Mouse (Mus musculus) lung, embryonic 15.5 days (tissue): Measurements from ENCODE around the gene Cfap58. TPM values are rescaled to one million over a fixed set of nuclear protein-coding genes. Genes with fewer than 3 reads are reported as not detected.

Experiments used
- ATAC-seq: fragments of 200-750 bp; cut with Nextera tagmentation; 2 replicates; pipeline ENCODE4 v1.8.0; 2017; ENCODE audit warnings: moderate number of reproducible peaks, borderline replicate concordance; ENCODE audit not compliant: low FRiP score, low TSS enrichment; ENCODE audit errors: extremely low read depth
- H3K27ac ChIP-seq: fragments of 300-500 bp; sonication (generic); 2 replicates; pipeline ENCODE4 v1.5.1; 2015; ENCODE audit warnings: moderate library complexity, mild to moderate bottlenecking, inconsistent platforms
- H3K27me3 ChIP-seq: fragments of 300-500 bp; sonication (generic); 2 replicates; pipeline ENCODE4 v1.6.1; 2015; ENCODE audit warnings: inconsistent platforms
- H3K36me3 ChIP-seq: fragments of 300-500 bp; sonication (generic); 2 replicates; pipeline ENCODE4 v1.6.1; 2015; ENCODE audit warnings: inconsistent platforms
- H3K4me1 ChIP-seq: fragments of 300-500 bp; sonication (generic); 2 replicates; pipeline ENCODE4 v1.6.1; 2015; ENCODE audit warnings: inconsistent platforms
- H3K4me2 ChIP-seq: fragments of 300-500 bp; sonication (generic); 2 replicates; pipeline ENCODE4 v1.6.1; 2015; ENCODE audit warnings: inconsistent platforms, mild to moderate bottlenecking, moderate library complexity
- H3K4me3 ChIP-seq: fragments of 300-500 bp; sonication (generic); 2 replicates; pipeline ENCODE4 v1.5.1; 2015; ENCODE audit warnings: mild to moderate bottlenecking, inconsistent platforms
- H3K9ac ChIP-seq: fragments of 300-500 bp; sonication (generic); 2 replicates; pipeline ENCODE4 v1.6.1; 2015; ENCODE audit warnings: inconsistent platforms
- H3K9me3 ChIP-seq: fragments of 300-500 bp; sonication (generic); 2 replicates; pipeline ENCODE4 v1.6.1; 2016; ENCODE audit warnings: inconsistent platforms
- WGBS: fragments of 180-500 bp; shearing (Covaris S2); methylation state at CpG from one replicate; pipeline ENCODE4 v1.1.7; 2015; 5-methylcytosine and 5-hydroxymethylcytosine counted together
- polyA plus RNA-seq: library from polyadenylated mRNA; unstranded; fragments of >200 nt; fragmentation: Nextera tagmentation; extraction: Ambion mirVana; gene quantifications from 2 replicates; pipeline ENCODE4 v1.2.1, GENCODE M21; 2015

The Cfap58 gene
- polyA plus RNA-seq = 0.11 and 0.32 TPM in 2 replicates

DNA sequence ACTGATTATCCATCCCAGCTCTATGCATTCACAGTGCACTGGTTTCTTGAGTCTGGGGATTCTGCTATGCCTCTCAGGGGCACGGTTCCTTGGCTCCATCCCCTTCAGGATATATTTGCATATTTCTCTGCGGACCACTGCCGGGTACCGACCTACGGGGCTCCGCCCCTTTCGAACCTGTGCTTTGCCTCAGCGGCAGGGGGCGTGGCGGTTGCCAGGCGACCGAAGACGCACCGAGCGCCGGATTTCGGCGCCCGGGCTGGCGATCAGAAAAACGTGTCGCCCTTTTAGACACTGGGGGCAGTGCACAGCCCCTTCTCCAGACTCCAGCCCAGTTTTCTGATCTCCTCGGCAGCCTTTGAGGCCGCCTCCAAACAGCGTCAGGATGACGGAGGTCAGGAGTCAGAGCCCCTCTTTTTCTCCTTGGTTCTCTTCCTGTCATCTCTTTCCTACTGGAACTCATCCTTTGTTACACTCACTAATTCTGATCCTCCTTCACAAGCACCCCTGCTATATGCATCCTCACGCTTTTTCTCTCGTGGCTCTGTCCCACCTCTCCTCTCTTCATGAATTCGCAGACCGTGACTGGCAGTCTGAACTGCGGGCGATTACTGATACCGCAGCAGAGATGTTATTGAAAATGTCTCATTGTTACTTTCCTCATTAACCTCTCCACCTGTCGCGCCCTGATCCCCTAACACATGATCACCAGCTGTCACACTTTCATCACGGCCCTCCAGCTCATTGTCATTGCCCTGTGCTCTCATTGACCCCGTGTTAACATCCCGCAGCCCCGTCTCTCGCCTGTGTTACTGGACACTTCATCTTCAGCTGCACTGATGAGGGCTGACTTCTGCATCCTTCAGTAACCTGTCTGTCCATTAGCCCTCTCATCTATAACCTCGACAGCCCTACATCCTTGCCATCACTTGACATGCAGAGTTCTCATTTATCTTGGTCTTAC lies at the start of gene Cfap58:
Cfap58 (plus strand) TSS at position 233 of the 964 bp plus-strand sequence.
- peak within 1 kb of the TSS; percentile 31 for H3K4me3 ChIP-seq
- no peaks in the 10 kb centered on the region for H3K36me3 ChIP-seq
- no peak within 1 kb of the TSS for H3K27ac ChIP-seq
- peak; percentile 61 for ATAC-seq
- peak within 1 kb of the TSS; percentile 27; the same call in 1 of the 2 replicates for H3K9ac ChIP-seq
- H3K4me2 ChIP-seq = peak within 1 kb of the TSS; percentile 73
- H3K27me3 ChIP-seq = peaks cover 33% of the 10 kb centered on the region
- H3K4me1 ChIP-seq = peaks cover 9% of the 10 kb centered on the region
- WGBS = 5% methylated on average over 41 of the region's 41 CpGs
- H3K9me3 ChIP-seq = no peaks in the 10 kb centered on the region

DNA sequence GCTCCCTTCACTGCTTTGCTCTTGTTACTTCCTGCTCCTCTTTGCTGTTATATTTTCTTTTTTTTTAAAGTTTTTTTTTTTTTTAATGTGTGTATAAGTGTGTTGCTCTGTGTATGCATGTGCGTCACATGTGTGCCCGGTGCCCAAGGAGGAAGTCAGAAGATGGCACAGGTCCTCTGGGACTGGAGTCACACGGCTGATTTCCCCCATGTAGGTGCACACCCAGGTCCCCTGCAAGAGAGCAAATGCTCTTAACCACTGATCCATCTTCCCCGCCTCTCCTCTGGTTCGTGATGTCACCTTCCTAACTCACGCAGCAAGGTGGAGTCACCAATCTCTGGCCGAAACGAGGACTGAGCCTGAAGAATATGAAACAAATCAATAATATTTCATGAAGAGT lies 49.4 kb upstream of the Cfap58 start:
- Histone ChIP-seq H3K4me2 (no peak overlapping the region), H3K36me3 (no peaks in the 10 kb centered on the region), H3K4me3 (no peak overlapping the region), H3K27me3 (no peaks in the 10 kb centered on the region), H3K4me1 (peaks cover 65% of the 10 kb centered on the region), H3K27ac (no peak overlapping the region), H3K9me3 (no peaks in the 10 kb centered on the region), H3K9ac (no peak overlapping the region)
- WGBS = 89% methylated on average over 8 of the region's 8 CpGs
- no peak for ATAC-seq

DNA sequence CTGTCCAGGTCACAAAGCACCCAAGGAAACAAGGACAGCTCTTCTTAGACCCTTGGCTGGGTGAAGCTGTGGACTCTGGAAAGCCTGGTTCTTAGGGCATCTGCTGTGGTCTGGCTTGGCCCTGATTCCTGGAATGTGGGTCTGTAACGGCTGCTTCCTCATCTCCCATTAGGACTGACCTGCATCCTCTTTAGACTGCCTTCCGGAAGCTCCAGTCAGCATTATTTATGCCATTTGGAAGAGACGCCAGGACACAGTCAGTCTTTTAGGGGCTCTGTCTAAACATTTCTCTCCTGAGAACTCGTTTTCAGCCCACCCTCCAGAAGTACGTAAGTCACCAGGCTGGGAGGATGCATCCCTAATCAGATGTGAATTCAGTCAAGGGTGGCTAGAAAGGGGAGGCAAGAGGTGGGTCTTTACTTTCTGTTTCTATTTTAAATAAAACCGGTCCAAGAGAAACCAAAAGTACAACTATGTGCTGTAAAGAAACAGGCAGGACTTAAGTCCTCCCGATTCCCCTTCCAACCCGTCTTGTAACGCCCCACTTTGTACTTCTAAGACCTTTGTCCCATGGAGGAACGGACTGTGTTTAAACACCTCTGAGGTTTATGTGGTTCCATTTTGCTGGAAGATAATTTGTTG lies 46.9 kb upstream of the Cfap58 start:
- H3K4me2 ChIP-seq = peak overlapping the region; percentile 33
- no peaks in the 10 kb centered on the region for H3K9me3 ChIP-seq
- peaks cover 47% of the 10 kb centered on the region for H3K4me1 ChIP-seq
- H3K27me3 ChIP-seq = no peaks in the 10 kb centered on the region
- no peak for ATAC-seq
- 32% methylated on average over 10 of the region's 10 CpGs for WGBS
- H3K36me3 ChIP-seq = peaks cover 13% of the 10 kb centered on the region
- peak overlapping the region; percentile 84 for H3K27ac ChIP-seq
- H3K4me3 ChIP-seq = 0 out of 2 replicates have a peak overlapping the region, but pooled peaks have one; percentile 11
- peak overlapping the region; percentile 10; the same call in 1 of the 2 replicates for H3K9ac ChIP-seq

DNA sequence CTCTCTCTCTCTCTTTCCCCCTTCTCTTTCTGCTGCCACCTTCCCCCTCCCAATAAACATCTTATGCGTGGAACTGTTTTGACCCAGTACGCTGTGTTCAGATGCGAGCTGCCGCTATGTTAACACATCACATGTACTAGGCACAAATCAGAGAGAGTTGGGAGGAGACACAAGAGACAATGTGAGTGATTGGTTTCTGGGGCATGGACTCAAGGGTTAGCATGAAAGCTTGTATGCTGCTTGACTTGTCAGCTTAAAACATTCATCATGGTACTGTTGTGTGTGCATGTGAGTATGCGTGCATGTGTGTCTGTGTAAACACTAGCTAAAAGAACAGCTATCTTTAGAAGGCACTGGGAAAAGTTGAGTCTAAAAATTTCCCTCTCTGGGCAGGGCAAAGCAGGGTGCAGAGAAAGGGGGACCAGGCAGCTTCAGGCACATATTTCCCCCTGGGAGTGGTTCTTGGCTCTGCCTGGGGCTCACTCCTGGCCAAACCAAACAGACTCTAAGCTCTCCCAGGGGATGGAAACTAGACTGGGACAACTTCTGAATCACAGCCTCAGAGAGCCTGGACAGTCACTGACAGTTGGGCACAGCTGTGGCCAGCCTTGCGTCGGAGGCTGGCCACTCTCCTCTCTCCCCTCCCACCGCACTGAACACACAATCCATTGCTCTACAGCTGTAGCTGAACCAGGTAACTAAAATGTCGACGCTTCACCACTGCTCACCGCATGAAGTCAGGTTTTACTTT lies 45.7 kb upstream of the Cfap58 start:
- WGBS = 44% methylated on average over 11 of the region's 11 CpGs

DNA sequence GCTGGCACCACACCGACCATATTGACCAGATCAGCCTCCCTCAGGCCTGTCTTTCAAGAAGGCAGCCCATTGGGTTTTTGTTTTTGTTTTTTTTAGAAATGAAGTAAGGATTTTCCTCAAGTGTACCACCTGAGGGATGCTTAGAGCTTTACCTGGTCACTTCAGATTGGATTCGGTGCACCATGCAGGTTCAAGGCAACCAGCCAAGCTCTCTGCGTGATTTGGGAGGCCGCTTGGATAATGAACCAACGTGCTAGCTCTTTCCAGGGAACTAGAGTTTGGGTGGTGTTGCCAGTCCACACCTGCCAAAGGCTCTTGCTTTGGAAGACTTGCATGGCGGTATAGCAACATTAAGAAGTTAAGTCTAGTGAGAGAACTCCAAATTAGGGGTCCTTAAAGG lies 44.4 kb upstream of the Cfap58 start:
- no peak overlapping the region for H3K4me2 ChIP-seq
- H3K9me3 ChIP-seq = no peaks in the 10 kb centered on the region
- H3K4me1 ChIP-seq = peaks cover 31% of the 10 kb centered on the region
- H3K4me3 ChIP-seq = no peak overlapping the region
- peaks cover 36% of the 10 kb centered on the region for H3K36me3 ChIP-seq
- 94% methylated on average over 6 of the region's 6 CpGs for WGBS
- no peaks in the 10 kb centered on the region for H3K27me3 ChIP-seq
- H3K9ac ChIP-seq = no peak overlapping the region
- no peak for ATAC-seq
- no peak overlapping the region for H3K27ac ChIP-seq

More for the DNA sequence above, 45.7 kb upstream of the Cfap58 start:
- ATAC-seq = peak; percentile 78; the same call in 1 of the 2 replicates
- Histone ChIP-seq H3K9ac (no peak overlapping the region), H3K4me1 (peaks cover 36% of the 10 kb centered on the region), H3K4me3 (no peak overlapping the region), H3K27ac (peak overlapping the region; percentile 84), H3K9me3 (no peaks in the 10 kb centered on the region), H3K4me2 (no peak overlapping the region; the same call in 1 of the 2 replicates), H3K36me3 (peaks cover 24% of the 10 kb centered on the region), H3K27me3 (no peaks in the 10 kb centered on the region)

DNA sequence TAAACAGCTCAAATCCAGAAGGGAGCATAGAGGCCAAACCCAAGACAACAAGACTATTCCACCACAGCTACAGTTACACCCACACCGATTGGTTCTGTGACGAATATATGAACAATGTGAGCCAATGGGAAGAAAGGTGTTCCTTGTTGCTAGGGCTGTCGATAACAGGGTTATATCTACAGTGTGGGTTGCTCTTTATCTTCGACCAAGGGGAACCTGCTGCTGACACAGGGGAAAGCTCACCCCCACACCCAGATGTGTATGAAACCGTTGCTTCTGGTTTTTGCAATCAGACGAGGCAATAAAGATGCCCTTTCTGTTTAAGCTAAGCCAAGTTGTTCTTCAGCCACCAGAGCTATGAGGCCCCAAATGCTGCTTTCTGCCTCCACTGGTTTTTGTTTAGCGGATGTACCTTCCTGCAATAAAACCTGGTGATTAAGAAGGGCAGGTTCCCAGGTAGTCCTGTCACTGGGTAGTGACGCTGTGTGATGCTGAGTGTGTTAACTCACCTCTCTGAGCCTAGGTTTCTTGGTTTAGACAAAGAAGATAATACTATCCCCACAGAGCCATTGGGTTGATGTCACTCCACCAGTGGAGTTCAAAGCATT lies 38.9 kb upstream of the Cfap58 start:
- Histone ChIP-seq H3K9ac (no peak overlapping the region), H3K9me3 (no peaks in the 10 kb centered on the region), H3K4me2 (no peak overlapping the region), H3K4me3 (no peak overlapping the region), H3K27ac (no peak overlapping the region), H3K36me3 (peaks cover 36% of the 10 kb centered on the region), H3K27me3 (no peaks in the 10 kb centered on the region), H3K4me1 (peaks cover 27% of the 10 kb centered on the region)
- 84% methylated on average over 8 of the region's 8 CpGs for WGBS
- ATAC-seq = no peak

DNA sequence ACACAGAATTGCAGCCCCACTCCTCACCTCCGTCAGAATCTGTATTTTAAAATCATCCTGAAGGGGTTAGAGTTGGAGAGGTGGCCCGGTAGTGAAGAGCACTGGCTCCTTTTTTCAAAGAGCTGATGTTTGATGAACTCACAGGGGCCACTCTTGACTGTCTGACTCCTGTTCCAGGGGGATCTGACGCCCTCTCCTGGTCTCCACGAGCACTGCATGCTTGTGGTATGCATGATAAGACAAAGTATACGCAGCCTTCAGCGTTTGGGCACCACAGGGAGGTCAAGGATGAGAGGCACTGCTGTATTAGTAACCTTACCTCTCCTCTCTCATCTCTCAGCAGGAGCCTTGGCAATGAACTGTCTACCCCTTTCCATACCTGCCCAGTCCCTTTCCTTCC lies 37.5 kb upstream of the Cfap58 start:
- H3K27me3 ChIP-seq = no peaks in the 10 kb centered on the region
- no peak overlapping the region for H3K4me3 ChIP-seq
- peaks cover 28% of the 10 kb centered on the region for H3K36me3 ChIP-seq
- H3K27ac ChIP-seq = no peak overlapping the region
- ATAC-seq = no peak
- no peak overlapping the region for H3K4me2 ChIP-seq
- peaks cover 40% of the 10 kb centered on the region for H3K4me1 ChIP-seq
- no peak overlapping the region for H3K9ac ChIP-seq
- no peaks in the 10 kb centered on the region for H3K9me3 ChIP-seq
- WGBS = 49% methylated on average over 6 of the region's 6 CpGs

DNA sequence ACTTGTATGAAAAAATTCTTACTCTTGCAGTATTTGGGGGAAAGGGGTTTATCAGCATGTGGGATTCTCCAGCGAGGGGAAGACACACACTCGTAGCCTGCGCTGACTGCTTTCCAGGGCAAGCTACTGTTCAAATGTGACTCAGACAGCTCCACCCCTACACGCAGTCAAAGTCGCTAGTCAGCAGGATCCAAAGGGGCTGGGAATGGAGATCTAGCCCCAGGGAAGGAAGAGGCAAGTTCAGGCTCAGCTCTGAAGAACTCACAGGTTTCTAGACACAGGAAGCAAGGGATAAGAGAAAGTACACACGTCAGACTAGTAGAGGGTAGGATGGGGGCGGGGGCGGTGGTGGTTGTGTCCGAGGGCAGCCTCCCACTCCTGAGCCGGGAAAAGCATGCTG lies 36.9 kb upstream of the Cfap58 start:
- no peaks in the 10 kb centered on the region for H3K9me3 ChIP-seq
- 69% methylated on average over 10 of the region's 10 CpGs for WGBS
- no peak for ATAC-seq

DNA sequence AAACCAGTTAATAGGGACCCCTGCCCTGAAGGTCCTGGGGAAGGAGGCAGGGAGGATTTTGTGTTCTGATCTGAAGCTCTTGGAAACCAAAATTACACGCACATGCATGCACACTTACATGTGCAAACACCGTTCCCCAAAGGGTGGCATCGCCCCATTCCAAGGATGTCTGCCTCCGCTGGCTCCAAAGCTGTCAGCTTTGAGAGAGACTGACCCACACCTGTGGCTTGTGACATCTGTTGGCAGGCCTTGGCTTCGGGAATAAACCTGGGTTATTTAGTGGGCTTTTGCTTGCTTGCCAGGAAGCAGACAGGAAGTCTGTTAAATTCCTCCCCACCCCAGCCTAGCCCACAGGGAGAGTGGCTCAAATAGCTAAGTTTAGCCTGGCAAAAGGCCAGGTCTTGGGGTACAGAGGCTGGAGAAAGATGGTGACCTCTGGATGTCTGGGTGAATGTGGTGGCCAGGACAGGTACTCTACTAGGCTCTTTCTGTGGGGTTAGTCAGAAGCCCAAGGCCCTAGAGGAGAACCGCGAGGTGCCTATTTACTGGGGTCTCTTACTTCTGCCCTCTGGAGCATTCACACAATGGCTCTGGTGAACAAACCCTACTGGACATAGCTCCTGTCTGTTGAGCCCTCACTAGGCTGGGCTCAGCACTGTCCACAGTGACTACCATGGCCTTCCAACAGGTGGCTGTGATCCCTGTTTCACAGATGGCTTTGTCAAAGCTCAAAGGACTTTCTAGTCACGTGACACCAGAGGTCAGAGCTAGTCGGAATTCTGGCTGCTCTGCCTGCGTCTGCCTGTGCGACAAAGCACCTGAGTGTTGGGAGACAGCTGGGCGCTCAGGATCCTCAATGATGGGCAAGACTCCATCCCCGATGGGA lies 34.9 kb upstream of the Cfap58 start:
- Histone ChIP-seq H3K36me3 (peaks cover 4% of the 10 kb centered on the region), H3K4me3 (no peak overlapping the region), H3K4me2 (0 out of 2 replicates have a peak overlapping the region, but pooled peaks have one; percentile 0), H3K27me3 (no peaks in the 10 kb centered on the region), H3K4me1 (peaks cover 45% of the 10 kb centered on the region), H3K9me3 (no peaks in the 10 kb centered on the region), H3K9ac (no peak overlapping the region), H3K27ac (peak overlapping the region; percentile 45)
- peak; percentile 28; the same call in 1 of the 2 replicates for ATAC-seq
- 52% methylated on average over 13 of the region's 13 CpGs for WGBS

More for the DNA sequence above, 36.9 kb upstream of the Cfap58 start:
- no peak overlapping the region for H3K9ac ChIP-seq
- H3K4me1 ChIP-seq = peaks cover 45% of the 10 kb centered on the region
- H3K4me2 ChIP-seq = no peak overlapping the region
- H3K36me3 ChIP-seq = peaks cover 23% of the 10 kb centered on the region
- no peak overlapping the region for H3K4me3 ChIP-seq
- no peak overlapping the region for H3K27ac ChIP-seq
- no peaks in the 10 kb centered on the region for H3K27me3 ChIP-seq

DNA sequence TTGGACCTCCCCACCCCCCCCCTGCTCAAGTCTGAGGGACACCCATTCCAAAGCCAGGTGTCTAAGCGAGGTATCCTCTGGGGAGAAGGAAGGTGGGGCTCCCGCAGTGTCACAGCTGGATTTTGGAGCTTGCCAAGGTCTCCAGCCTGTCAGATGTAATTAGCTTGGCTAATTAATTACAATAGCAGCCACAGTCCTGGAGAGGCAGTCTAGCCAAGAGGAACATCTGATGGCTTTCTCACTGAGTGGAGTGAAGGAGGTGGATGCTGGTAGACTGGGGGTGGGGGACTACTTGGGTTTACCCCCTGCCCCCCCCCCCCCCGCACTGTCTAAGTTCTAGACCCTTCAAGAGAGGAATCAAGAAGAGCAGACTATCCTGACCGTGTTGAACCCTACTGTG lies 33.8 kb upstream of the Cfap58 start:
- H3K9me3 ChIP-seq = no peaks in the 10 kb centered on the region
- H3K27me3 ChIP-seq = no peaks in the 10 kb centered on the region
- WGBS = 54% methylated on average over 4 of the region's 4 CpGs
- no peak for ATAC-seq
- H3K4me2 ChIP-seq = no peak overlapping the region
- no peak overlapping the region for H3K9ac ChIP-seq
- H3K4me1 ChIP-seq = peaks cover 50% of the 10 kb centered on the region
- H3K4me3 ChIP-seq = no peak overlapping the region
- no peaks in the 10 kb centered on the region for H3K36me3 ChIP-seq
- no peak overlapping the region for H3K27ac ChIP-seq
